Mouse (Mus musculus) layer of hippocampus, postnatal 10 days (tissue): Measurements from ENCODE around the gene 1700001K19Rik. TPM values are rescaled to one million over a fixed set of nuclear protein-coding genes. Genes with fewer than 3 reads are reported as not detected.
"Not testable (repeated sequence)": the region's sequence is repeated elsewhere in the genome, so short reads cannot be mapped to it uniquely, and the experiment has no call there.

Experiments
- DNase-seq, 2 experiments: peaks; one replicate each; pipeline ENCODE4 v3.0.0; 2021; ENCODE audit warnings: low spot score in 2 of 2
- long read RNA-seq: library from polyadenylated mRNA; stranded (forward); transcript quantifications from one replicate; pipeline ENCODE4 v2.0.0, GENCODE M21; 2023
- total RNA-seq, 2 experiments: library from RNA; stranded (reverse); gene quantifications; 2 replicates each; pipeline ENCODE4 v1.2.3; 2021

Gene 1700001K19Rik
- not detected for total RNA-seq
- long read RNA-seq = 0 reads

GRCm38 (mm10) chr12:110682561-110683299, at the start of gene 1700001K19Rik:
Gene 1700001K19Rik (minus strand): TSS chr12:110682619.
- DNase-seq = no peak

- DNase-seq = no peak
Measured at GRCm38 (mm10) chr12:110726428-110726827, 44.0 kb upstream of the 1700001K19Rik start.

DNA sequence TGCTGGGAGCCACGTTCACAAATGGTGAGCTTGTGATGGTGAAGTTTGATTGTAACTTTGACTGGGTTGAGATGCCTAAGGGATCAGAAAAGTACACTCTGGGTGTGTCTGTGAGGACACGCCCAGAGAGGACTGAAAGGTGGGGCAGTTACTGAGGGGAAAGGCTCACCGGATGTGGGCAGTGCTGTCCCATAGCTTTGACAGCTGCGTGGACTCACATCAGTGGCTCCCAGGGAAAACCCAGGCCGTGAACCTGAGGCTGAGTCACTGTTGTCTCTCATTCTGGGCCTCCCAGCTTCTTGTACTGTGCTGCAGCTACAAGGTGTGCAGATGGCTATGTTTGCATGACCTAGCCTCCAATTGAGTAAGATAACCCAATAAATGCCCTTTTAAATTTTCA, 43.1 kb upstream of the 1700001K19Rik start:
- DNase-seq = no peak

DNA sequence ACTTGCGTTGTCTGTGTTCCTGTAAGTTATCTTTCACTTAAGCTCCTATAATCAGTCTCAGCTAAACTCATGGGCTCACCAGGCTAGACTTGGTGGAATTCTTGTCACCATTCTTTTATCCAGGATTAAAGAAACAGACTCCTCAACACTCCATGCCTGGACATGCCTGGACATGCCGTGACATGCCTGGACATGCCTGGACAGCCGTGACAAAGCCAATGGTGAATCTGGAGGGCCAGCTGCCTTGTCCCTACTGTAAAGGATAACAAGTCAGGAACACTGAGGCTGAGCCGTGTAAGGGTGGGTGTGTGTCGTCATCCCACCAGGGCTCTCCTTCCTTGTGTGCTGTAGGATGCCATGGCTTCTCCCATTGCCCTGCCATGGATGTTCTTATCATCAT, 42.6 kb upstream of the 1700001K19Rik start:
- no peak for DNase-seq

GRCm38 (mm10) chr12:110716004-110716403, 33.6 kb upstream of the 1700001K19Rik start:
- DNase-seq = no peak

GRCm38 (mm10) chr12:110714215-110714614, 31.8 kb upstream of the 1700001K19Rik start:
- DNase-seq = no peak

- no peak for DNase-seq
Measured at GRCm38 (mm10) chr12:110713784-110714183, 31.4 kb upstream of the 1700001K19Rik start.

DNA sequence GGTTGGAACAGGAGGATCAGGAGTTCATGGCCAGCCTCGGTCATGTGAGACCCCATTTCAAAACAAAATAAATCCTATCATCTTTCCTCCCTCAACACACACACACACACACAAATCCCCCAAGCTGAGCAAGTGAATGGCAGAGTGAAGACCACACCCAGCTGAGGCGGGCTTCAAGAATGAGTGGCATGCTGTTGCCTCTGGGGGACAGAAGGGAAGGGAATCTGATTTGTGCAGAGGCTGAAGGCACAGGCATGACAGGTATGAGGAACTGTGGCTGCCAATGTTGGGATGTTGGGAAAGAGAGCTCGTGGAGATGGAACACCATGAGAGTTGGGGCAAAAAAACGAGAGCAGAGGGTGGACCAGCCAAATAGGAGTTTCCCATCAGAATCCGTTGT, 28.9 kb upstream of the 1700001K19Rik start:
- DNase-seq = no peak

DNA sequence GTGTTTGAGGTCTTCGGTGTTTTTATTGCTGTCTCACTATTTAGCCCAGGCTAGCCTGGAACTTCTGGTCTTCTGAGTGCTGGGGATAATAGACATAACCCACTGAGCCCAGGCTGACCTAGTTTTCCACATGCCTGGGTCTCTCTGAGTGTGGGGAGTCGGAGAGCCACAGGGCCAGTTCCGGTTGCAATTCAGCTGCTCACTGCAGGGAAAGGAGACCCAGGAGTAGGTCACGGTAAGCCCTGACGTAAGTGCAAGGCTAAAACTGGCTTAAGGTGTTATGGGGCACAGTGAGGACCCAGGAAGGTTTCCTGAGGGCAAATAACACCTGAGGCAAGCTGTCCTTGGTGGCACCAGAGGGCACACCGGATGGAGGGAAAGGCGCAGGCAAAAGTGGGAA, 25.0 kb upstream of the 1700001K19Rik start:
- no peak for DNase-seq

DNA sequence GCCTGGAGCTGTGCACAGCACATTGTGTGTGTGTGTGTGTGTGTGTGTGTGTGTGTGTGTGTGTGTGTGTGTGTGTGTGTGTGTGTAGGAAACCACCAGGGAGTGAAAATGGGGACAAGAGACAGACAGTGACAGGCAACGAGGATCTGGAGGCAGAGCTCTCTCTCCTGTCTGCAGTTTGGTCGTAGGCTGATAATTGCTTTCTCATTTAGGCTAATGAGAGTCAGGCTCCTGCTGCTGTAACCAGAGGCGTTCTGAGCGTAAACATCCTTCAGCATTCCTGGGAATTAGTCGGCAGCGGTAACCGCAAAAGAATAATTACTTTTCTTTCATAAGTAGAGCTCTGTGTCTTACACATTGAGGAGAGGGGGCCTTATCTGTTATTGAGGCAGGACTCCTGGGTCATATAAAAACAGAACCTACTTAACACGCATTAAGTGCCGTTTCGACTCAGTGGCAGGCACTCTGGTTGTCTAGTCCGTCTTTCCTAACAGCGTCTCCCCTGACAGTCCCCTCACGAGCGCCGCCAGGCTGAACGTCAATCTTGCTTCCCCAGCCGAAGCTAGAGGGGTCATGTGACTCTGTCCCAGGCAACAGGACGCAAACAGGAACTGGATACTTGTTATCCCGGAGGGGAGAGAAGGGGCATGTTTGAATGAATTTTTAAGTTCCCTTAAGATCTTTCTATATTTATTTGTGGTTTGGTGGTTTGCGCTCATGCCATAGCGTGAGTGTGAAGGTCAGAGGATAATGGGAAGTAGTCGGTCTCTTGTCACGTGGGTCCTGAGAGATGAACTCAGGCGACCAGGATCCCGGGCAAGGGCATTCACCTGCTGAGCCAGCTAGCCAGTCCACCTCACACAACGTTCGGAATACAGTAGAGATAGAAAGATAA, 24.2 kb upstream of the 1700001K19Rik start:
- DNase-seq = peak; percentile 34 to 42

DNA sequence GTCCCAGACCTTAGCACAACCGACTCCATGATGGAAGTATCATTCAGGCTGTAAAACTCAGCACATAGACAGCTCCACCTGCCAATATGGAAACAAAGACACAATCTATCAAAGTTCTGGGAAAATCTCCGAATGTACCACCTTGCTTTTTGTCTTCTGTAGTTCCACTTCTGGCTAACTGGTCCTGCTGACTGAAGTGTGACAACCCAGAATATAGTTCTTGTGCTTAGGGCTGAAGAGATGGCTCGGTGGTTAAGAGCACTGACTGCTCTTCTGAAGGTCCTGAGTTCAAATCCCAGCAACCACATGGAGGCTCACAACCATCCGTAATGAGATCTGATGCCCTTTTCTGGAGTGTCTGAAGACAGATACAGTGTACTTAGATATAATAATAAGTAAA, 23.0 kb upstream of the 1700001K19Rik start:
- not testable (repeated sequence) for DNase-seq

- no peak for DNase-seq
Measured at GRCm38 (mm10) chr12:110703682-110704081, 21.3 kb upstream of the 1700001K19Rik start.

DNA sequence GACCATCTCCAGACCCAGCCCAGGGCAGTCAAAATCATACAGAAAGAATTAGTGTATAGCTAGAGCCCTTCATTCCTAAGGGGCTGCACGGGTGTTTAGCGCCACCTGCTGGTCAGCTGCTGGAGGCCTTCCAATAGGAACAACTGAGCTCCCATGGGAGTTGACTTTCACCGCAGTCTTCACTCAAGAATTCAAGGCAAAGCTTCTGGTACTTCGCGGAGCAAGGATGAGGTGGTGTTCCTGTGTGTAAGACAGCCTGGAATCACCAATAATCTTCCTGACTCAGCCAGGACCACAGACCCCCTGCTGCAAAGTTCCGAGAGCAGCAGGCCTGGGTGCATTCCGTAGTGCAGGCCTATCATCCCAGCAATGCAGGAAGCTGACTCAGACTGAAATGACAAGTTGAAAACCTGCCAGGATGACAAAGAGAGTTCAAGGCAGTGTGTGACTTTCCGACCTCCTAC, 20.6 kb upstream of the 1700001K19Rik start:
- DNase-seq = peak; percentile 88

DNA sequence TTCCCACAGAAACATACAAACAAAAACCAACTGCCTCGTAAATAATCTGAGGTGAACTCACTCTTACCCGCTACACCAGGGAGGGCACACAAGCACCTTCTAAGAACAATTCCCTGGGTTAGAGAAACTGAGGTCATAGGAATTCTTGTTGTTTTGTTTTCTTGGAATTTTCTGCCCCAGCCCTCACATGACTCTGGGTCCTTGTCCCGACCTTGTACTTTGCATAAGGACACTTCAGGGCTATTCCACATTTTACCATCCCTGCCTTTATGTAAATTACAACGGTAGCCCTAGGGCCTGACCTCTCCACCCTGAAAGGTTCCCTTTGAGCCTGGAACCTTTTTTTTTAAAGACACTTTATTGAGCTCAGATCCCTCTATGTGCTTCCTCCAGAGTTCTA, 20.1 kb upstream of the 1700001K19Rik start, which contains the start of gene Hsp90aa1:
Gene Hsp90aa1 (minus strand): TSS at position 173 of the 400 bp plus-strand sequence.
- no peak for DNase-seq

DNA sequence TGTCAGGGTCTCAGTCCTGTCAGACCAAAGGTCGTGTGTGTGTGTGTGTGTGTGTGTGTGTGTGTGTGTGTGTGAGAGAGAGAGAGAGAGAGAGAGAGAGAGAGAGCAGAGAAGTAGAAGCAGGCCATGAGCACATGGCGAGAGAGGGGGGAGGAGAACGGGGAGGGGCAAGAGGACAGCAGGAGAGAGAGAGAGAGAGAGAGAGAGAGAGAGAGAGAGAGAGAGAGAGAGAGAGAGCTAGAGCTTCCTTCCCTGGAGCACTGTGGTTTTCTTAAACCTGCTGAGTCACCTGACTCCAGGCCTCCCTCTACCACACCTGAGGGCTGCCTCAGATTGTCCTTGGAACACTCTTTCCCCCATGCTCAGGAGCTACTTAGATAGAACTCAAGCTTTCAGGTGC, 18.9 kb upstream of the 1700001K19Rik start:
- DNase-seq = not testable (repeated sequence)

DNA sequence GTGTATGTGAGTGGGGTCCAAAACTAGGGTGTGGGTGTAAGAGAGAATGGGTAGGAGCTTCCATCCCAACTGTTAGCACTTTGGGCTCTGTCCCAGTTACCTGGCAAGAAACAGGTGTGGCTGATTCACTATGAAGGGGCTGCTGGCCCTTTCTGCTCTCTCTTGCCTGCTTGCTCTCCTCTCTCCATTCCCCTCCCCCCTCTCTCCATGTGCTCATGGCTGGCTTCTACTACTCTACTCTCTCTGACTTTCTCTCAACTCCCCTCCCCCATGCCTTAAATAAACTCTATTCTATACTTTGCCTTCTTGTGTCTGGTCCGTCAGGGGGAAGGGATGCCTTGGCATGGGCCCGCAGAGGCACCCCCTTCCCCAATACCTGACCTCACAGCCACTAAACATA, 18.3 kb upstream of the 1700001K19Rik start:
- DNase-seq = no peak

DNA sequence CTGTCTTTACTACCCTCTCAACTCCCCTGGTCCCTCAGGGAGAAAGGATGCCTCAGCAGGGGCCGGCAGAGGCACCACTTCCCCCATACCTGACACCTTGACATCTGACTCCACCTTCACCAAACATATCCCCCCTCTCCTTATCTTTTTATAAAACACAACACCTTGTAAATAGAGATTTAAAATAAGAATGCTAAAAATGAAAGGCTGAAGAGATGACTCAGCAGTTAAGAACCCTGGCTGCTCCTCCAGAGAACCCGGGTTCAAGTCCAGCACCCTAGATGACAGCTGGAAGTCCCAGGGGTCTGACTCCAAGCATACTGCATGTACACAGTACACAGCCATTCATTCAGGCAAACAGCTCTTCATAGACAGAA, 16.7 kb upstream of the 1700001K19Rik start:
- DNase-seq = no peak

- no peak for DNase-seq
Measured at GRCm38 (mm10) chr12:110698523-110699170, 16.2 kb upstream of the 1700001K19Rik start.

DNA sequence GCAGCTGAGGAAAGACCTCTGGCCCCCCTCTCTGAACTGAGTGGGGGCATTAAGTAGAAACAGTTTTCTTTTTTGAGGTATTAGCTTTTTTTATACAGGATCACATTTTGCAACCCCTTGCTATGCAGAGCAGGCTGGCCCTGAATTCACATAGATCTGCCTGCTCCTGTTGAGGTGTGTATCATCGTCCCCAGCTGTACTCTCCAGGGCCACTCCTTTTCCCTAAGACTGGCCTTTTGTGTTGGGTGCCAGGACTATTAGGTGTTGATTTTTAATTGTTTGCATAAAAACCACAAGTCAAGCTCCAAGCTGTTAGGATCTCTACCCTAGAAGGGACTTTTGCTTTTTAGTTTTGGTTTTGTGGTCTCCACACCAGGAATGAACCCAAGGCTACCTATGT, 15.7 kb upstream of the 1700001K19Rik start:
- DNase-seq = no peak

DNA sequence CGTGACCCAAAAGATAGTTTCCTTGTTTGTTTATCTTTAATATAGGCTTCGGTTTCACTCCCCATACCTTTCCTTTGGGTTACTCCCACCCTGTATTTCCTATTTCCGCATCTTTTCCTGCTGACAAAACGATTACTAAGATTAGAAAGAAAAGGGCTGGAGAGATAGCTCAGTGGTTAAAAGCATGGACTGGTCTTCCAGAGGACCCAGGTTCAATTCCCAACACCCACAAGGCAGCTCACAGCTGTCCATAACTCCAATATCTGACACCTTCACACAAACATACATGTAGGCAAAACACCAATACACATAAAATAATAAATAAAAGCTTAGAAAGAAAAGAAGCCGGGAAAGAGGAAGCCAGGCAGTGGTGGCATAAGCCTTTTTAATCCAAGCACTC, 15.0 kb upstream of the 1700001K19Rik start:
- DNase-seq = no peak

DNA sequence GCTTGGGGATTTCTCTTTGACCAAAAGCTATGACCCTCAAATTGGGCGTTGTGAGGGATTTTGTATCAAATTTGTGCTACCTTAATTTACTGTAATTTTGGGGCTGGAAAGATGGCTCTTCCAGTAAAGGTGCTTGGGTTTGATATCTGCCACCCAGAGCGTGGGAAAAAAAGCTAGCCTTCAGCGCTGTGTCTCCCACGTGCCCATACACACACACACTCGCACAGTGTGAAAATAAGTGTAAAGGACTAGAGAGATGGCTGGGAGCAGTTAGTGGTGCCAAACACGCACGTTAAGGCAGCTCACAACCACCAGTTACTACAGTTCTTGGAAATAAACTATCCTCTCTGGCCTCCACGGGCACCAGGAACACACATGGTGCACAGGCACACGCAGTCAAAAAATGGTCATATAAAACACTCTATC, 14.6 kb upstream of the 1700001K19Rik start:
- no peak for DNase-seq
